Mouse (Mus musculus) testis, adult 2 months (tissue): ENCODE measurements around the gene Cdk9.

Experiments used
- CTCF ChIP-seq: fragments of 200-500 bp; IDR thresholded peaks from 2 replicates; pipeline ENCODE4 v1.5.1; 2012; ENCODE audit warnings: low read depth, mild to moderate bottlenecking, inconsistent platforms, low read length, moderate library complexity; ENCODE audit not compliant: control insufficient read depth, insufficient read depth, insufficient replicate concordance
- POLR2A ChIP-seq: fragments of 200-500 bp; IDR thresholded peaks from 2 replicates; pipeline ENCODE4 v1.6.1; 2012; ENCODE audit warnings: low read depth, mild to moderate bottlenecking, inconsistent platforms, low read length, moderate library complexity; ENCODE audit not compliant: control insufficient read depth

DNA sequence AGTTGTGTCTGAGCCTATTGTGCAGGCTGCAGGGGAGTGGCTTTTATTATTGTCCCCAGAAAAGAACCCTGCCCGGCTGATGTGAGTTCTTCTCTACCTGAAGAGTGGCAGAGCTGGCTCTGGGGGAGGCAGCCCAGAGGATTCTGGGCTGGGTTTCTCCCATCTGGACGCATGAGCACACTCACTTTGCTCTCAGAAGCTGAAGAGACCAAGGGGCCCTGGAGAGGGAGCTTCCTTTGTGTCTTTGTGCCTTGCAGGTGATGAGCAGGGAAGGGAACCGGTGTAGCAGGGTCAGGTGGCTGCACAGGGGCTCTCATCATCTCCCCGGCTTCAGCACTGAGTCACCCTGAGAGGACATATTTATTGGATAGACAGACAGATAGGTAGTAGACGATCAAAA is 50.6 kb downstream of the Cdk9 start:
- TF ChIP-seq CTCF (no peak), POLR2A (no peak)
